Mouse (Mus musculus) activated CD4-positive, CD25-positive, alpha-beta regulatory T cell (primary cell): ENCODE results near the gene Gm20604. TPM values are rescaled to one million over a fixed set of nuclear protein-coding genes. Genes with fewer than 3 reads are reported as not detected.

ENCODE experiments used
- polyA plus RNA-seq, 2 experiments: library from polyadenylated mRNA; unstranded; fragments of 100-300 nt; shearing (Covaris generic); gene quantifications; one replicate each; pipeline ENCODE4 v1.2.1; 2017

The Gm20604 gene
- polyA plus RNA-seq = 1 to 10 TPM; 6.9 to 8.3 TPM

DNA sequence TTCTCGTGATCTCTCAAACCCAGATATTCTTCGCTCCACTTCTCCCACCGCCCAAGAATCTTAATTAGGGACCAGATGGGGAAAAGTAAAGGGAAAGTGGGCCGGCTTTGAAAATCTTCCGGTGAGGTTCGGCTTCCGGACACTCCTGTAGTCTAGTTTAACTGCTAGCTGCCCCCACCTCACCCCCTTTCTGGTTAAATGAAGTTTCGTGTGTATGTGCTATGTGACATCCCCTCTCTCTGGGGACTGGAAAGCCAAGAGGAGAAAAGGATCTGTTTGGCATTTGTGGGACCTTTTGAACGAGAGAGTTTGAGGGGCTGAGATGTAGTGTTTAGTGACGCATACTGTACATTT, at the start of gene Gm20604:
TSS of gene Gm20604 (minus strand) at position 270 of the 354 bp plus-strand sequence.

DNA sequence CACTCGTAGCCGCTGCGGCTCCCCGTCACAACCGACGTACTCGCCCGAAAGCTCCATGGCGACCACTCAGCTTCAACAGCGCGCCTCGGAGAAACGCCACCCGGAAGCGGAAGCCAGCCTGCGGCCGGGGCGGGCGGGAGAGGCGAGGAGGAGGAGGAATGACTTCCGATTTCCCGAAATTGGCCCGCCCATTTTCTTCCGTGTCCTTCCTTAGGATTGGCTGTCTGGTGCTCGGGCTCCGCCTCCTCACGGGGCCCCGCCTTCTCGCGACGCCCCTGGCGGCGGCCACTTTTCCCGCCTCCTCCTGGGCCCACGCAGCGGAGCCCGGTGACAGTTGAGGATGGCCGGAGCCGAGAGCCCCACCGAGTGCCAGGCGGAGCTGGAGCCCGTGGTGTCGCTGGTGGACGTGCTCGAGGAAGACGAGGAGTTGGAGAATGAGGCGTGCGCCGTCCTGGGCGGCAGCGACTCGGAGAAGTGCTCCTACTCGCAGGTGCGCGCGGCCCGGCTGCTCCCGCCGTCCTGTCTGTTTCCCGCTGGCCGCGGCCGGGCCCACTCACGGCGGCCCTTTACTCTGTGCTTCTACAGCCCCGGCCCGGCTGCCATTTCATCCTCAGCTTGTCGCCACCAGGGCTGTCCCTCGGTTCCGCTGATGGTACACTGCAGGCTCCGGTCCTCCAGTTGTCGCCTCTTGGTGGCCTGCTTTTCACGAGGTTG, 626 bp downstream of the Gm20604 start, which contains the start of the genes Gm28051, Gon7 and Ubr7:
TSS of gene Gm28051 (minus strand) at position 77 of the 714 bp plus-strand sequence.
TSS of gene Gon7 (minus strand) at position 115 of the 714 bp plus-strand sequence.
TSS of gene Ubr7 (plus strand) at position 279 of the 714 bp plus-strand sequence.

DNA sequence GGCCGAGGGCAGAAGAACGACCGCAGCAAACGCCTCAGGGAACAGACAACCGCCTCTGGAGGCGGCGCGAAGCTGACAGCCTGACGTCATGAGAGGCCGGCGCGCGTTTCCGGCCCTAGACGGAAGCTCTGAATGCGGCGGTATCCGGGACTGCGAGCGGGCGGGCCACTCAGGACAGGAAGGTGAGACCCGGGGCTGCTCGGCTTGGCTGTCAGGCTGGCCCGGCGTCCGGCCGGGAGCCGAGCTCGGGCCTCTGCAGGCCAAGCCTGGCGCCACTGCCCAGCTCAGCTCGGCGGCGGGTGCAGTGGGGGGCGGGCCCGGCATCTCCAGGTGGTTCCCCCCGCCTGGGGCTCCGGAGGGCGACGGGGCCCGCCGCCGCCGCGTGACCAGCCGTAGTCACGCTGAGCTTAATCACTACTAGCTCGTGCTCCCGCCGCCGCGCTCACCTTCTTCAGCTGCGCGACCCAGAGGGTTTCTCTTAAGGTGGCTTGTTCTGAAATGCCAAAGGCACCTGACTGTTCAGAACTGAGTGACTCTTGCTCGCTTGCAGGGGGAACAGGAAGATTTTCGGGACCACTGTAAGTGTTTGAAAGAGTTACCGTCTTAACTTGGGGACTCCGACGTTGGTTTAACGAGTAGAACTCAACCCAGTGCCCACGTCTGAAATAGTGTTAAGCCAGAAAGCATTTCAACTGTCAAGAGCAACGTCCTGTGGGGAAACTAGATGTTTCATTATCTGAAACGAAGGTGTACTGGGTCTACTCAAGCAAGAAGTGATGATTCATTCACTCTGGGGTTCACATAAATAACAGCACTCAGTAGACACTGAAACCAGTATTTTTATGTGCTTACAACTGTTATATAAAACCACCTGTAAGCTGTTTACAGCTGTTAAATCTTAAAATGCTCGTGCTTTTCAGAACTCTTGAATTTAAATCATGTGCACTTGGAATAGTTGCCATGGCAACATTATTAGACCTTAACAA, 14.6 kb downstream of the Gm20604 start, which contains the start of the genes Moap1 and Tmem251:
TSS of gene Moap1 (minus strand) at position 73 of the 986 bp plus-strand sequence.
TSS of gene Tmem251 (plus strand) at position 174 of the 986 bp plus-strand sequence.

DNA sequence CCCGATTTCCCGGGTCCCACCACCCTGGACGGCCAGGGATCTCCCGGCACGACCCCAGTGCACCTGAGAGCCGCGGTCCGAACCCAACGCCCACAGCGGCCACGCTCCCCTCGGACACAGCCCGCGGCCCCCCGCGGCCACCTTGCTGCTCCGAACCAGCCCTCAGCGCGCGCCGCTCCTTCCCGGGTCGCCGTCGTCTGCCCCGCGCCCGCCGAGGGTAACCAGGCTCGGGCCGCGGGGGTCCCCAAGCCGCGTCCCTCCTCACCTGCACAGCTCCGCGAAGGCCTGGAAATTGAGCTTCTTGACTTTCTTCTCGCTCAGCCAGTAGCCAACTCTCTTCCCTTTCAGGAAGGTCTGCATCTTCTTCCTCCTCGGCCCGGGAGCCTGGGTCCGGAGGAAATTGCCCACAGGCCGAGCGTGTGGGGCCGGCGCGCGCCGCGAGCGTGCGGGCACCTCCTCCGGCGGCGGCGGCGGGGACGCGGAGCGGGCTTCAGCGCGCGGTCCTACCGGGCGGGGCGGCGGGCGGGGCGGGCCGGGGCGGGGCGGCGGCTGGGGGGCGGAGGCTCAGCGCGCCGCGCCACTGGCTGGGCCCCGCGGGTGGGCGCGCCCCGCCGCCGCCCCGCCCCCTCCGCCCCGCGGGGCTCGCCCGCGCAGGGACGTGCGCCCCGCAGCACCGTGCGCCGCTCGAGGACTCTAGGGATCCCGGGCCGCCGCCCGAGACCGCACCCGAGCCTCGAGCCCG, 53.8 kb downstream of the Gm20604 start, which contains the start of gene Itpk1:
TSS of gene Itpk1 (minus strand) at position 474 of the 742 bp plus-strand sequence.

Other genes starting within 250 kb of the Gm20604 start
- under 1 TPM in 1 of 2 experiments, not detected in 1; 0.12 TPM for gene Chga, start 203.7 kb downstream of the Gm20604 start, polyA plus RNA-seq
- gene Itpk1, start 53.7 kb downstream of the Gm20604 start, polyA plus RNA-seq = 10 to 100 TPM; 44.8 to 73.3 TPM
- gene Moap1, start 15.0 kb downstream of the Gm20604 start, polyA plus RNA-seq = 1 to 10 TPM; 4.0 to 9.9 TPM
- 10 to 100 TPM; 21.9 to 23.6 TPM for gene Tmem251, start 14.9 kb downstream of the Gm20604 start, polyA plus RNA-seq
- not detected for gene Gm28051, start 907 bp downstream of the Gm20604 start, polyA plus RNA-seq
- 10 to 100 TPM; 19.2 to 25.1 TPM for gene Gon7, start 869 bp downstream of the Gm20604 start, polyA plus RNA-seq
- gene Ubr7, start 705 bp downstream of the Gm20604 start, polyA plus RNA-seq = 10 to 100 TPM; 29.2 TPM
- gene Btbd7, start 119.8 kb upstream of the Gm20604 start, polyA plus RNA-seq = 10 to 100 TPM; 14.1 to 15.2 TPM
- not detected for gene Cox8c, start 140.6 kb upstream of the Gm20604 start, polyA plus RNA-seq
- gene Unc79, start 190.2 kb upstream of the Gm20604 start, polyA plus RNA-seq = under 1 TPM; 0.23 to 0.65 TPM